Mouse (Mus musculus): ENCODE data around the gene Alkbh1. TPM values are rescaled to one million over a fixed set of nuclear protein-coding genes. Genes with fewer than 3 reads are reported as not detected.

Gene Alkbh1
- total and polyA plus RNA-seq, 2 experiments from 2014 or later, result 20.3 to 36.8 TPM

DNA sequence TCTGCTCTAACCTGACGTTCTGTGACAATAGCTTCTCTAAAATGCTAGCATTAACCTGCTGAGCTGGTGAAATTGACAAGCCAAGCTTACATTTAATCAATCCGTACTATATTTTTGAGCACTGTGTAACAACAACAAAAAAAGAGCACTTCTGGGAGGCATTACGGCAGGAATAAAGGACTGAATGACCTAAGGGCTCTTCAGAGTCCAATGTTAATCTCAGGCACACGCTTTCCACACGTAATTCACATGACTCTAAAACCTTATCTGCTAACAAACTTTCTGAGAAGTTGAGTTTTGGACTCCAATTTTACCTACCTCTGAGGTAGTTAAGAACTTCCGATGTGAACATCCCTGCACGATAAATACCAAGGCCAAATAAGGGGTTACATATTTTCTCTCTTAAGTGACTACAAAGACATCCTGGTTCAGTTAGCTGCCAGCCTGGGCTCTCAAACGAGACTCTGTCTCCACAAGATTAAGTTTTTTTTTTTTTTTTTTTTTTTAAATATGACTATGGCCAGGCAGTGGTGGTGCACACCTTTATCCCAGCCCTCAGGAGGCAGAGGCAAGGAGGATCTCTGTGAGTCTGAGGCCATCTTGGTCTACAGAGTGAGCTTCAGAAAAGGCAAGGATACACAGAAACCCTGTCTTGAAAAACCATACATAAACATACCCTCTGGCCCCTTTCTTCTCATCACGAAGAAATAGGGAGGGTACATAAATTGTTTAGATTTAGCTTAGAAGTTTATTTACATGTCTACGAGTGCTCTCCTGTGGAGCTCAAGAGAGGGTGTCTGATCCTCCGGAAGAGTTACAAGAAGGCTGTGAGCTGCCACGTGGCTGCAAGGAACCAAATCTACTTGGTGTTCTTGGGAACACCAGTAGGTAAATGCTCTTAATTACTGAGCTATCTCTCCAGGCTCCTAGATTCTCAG is 1.4 kb downstream of the Alkbh1 start:
- H3K4me2 ChIP-seq (ENCODE audit: low read depth, low read length, poor library complexity, severe bottlenecking), result peak overlapping the region; percentile 76
- DNase-seq (ENCODE audit: low spot score) (no peak), ATAC-seq (ENCODE audit: low FRiP score) (no peak)
- WGBS, result 29% methylated on average over 12 of the region's 12 CpGs
- H3K27ac ChIP-seq (ENCODE audit: low read depth, low read length), result 0 out of 2 replicates have a peak overlapping the region, but pooled peaks have one; percentile 88
- H3K4me3 ChIP-seq (ENCODE audit: low read depth, low read length), result peak overlapping the region; percentile 100
- no peak for TF ChIP-seq CTCF (IDR thresholded peaks at IDR 0.05)
- H3K36me3 ChIP-seq (ENCODE audit: insufficient read depth, low read length), result peaks cover 21% of the 10 kb centered on the region
- H3K4me1 ChIP-seq (ENCODE audit: insufficient read depth, low read length), result peaks cover 15% of the 10 kb centered on the region
- no peaks in the 10 kb centered on the region for H3K27me3 ChIP-seq (ENCODE audit: insufficient read depth, low read length)
- peak overlapping the region; percentile 85 for H3K9ac ChIP-seq (replicated peaks; ENCODE audit: low read length, poor library complexity, severe bottlenecking)
- H3K9me3 ChIP-seq (ENCODE audit: low read length), result no peaks in the 10 kb centered on the region

DNA sequence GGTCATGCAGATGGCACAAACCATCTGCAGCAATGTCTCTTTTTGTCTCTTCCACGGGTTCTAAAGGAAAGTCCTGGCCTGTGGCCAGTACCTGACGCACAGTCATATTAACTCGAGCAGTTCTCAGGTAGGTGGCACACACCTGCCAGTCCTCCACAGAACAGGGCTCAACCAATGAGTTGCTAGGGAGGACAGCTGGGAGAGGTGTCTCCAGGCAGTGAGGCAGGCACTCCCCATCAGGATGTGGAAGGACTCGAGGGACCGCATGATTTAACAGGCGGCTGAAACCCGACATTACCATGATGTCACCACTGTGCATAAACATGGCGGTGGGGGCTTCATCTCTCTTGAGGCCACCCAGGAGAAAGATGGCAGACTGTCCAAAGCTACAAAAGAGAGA is 14.9 kb downstream of the Alkbh1 start:
- DNase-seq (ENCODE audit: low spot score), result no peak
- WGBS, result 90% methylated on average over 8 of the region's 8 CpGs
- no peaks in the 10 kb centered on the region for H3K9me3 ChIP-seq (ENCODE audit: low read length)
- no peaks in the 10 kb centered on the region for H3K4me1 ChIP-seq (ENCODE audit: insufficient read depth, low read length)
- TF ChIP-seq CTCF (IDR thresholded peaks at IDR 0.05), result no peak
- H3K27ac ChIP-seq (ENCODE audit: low read depth, low read length), result no peak overlapping the region
- H3K36me3 ChIP-seq (ENCODE audit: insufficient read depth, low read length), result peaks cover 63% of the 10 kb centered on the region
- no peak overlapping the region for H3K9ac ChIP-seq (replicated peaks; ENCODE audit: low read length, poor library complexity, severe bottlenecking)
- H3K4me3 ChIP-seq (ENCODE audit: low read depth, low read length), result no peak overlapping the region
- no peaks in the 10 kb centered on the region for H3K27me3 ChIP-seq (ENCODE audit: insufficient read depth, low read length)
- no peak overlapping the region for H3K4me2 ChIP-seq (ENCODE audit: low read depth, low read length, poor library complexity, severe bottlenecking)
- ATAC-seq (ENCODE audit: low FRiP score), result no peak

DNA sequence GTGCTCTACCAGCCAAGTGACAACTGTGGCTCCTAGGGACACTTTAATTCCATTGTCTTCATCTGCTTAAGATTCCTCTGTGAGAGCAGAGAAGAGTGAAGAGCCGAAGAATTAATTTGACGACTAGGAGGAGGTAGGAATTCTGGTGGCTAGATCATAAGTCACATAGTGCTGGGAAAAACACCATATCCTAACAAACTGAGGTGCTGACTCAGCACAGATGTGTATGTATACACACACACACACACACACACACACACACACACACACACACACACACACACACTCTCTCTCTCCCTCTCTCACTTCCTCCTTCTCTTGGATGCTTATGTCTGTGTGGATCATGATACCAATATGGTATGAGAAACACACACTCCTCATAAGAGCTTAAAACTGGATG is 15.5 kb downstream of the Alkbh1 start:
- TF ChIP-seq CTCF (IDR thresholded peaks at IDR 0.05), result no peak
- Histone ChIP-seq H3K4me1 (ENCODE audit: insufficient read depth, low read length) (no peaks in the 10 kb centered on the region), H3K4me3 (ENCODE audit: low read depth, low read length) (no peak overlapping the region), H3K9me3 (ENCODE audit: low read length) (no peaks in the 10 kb centered on the region), H3K27me3 (ENCODE audit: insufficient read depth, low read length) (no peaks in the 10 kb centered on the region), H3K27ac (ENCODE audit: low read depth, low read length) (no peak overlapping the region), H3K36me3 (ENCODE audit: insufficient read depth, low read length) (peaks cover 57% of the 10 kb centered on the region), H3K4me2 (ENCODE audit: low read depth, low read length, poor library complexity, severe bottlenecking) (no peak overlapping the region), H3K9ac (replicated peaks; ENCODE audit: low read length, poor library complexity, severe bottlenecking) (no peak overlapping the region)
- 83% methylated on average over 2 of the region's 2 CpGs for WGBS
- DNase-seq (ENCODE audit: low spot score), result no peak
- ATAC-seq (ENCODE audit: low FRiP score), result no peak

DNA sequence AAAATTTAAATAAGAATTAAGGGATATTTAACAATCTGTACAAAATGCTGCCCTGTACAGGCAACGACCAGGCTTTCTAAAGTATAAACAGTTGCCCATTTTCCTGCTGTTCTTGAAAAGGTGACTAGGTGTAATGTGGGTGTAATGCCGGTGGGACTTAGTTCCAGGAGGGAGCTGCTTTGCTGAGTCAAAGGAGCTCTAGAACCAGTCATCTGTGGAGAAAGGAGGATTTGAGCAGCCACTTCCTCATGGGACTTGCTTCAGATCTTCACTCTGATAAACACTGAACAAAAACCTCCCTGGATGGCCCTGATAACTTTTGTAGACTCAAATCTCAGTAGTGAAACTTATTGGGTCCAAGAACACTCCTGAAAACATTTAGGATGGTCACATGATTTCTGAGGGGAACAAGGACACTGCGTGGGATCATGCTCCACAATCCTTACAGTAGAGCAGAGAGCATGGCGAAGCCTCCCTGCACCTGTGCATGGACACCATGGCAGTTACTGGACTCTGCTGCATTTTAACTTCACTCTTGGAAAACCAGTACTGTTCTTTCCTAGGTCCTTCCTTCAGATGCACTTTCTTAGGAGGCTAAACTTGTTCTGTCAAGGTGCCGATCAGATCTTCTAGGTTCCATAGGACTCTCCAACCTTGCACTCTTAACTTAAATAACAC is 17.3 kb downstream of the Alkbh1 start:
- DNase-seq (ENCODE audit: low spot score), result no peak
- no peak overlapping the region for H3K4me2 ChIP-seq (ENCODE audit: low read depth, low read length, poor library complexity, severe bottlenecking)
- no peak for TF ChIP-seq CTCF (IDR thresholded peaks at IDR 0.05)
- H3K27ac ChIP-seq (ENCODE audit: low read depth, low read length), result no peak overlapping the region
- H3K4me1 ChIP-seq (ENCODE audit: insufficient read depth, low read length), result no peaks in the 10 kb centered on the region
- no peak for ATAC-seq (ENCODE audit: low FRiP score)
- H3K9ac ChIP-seq (replicated peaks; ENCODE audit: low read length, poor library complexity, severe bottlenecking), result no peak overlapping the region
- H3K36me3 ChIP-seq (ENCODE audit: insufficient read depth, low read length), result peaks cover 42% of the 10 kb centered on the region
- no peaks in the 10 kb centered on the region for H3K27me3 ChIP-seq (ENCODE audit: insufficient read depth, low read length)
- no peaks in the 10 kb centered on the region for H3K9me3 ChIP-seq (ENCODE audit: low read length)
- 90% methylated on average over 5 of the region's 5 CpGs for whole genome bisulfite sequencing
- no peak overlapping the region for H3K4me3 ChIP-seq (ENCODE audit: low read depth, low read length)

DNA sequence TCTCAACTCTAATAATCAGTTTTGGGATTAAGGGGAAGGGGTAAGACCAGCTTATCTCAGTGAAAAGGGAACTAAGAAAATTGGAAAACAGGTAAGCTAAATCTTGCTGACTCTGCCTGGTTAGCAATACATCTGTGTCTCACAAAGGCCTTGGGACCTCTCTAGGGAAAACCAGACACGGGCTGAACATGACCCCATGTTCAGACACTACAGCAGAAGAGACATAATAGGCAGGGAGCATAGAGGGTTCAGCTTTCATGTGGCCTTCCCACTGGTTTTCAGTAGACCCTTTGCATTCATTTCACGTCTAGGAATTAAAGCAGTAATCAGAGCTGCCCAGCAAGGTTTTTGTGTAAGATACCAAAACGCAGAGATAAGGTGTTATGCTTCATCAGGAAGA is 19.3 kb downstream of the Alkbh1 start:
- H3K27ac ChIP-seq (ENCODE audit: low read depth, low read length), result no peak overlapping the region
- TF ChIP-seq CTCF (IDR thresholded peaks at IDR 0.05), result no peak
- no peak overlapping the region for H3K4me3 ChIP-seq (ENCODE audit: low read depth, low read length)
- H3K4me2 ChIP-seq (ENCODE audit: low read depth, low read length, poor library complexity, severe bottlenecking), result no peak overlapping the region
- no peak overlapping the region for H3K9ac ChIP-seq (replicated peaks; ENCODE audit: low read length, poor library complexity, severe bottlenecking)
- no peaks in the 10 kb centered on the region for H3K27me3 ChIP-seq (ENCODE audit: insufficient read depth, low read length)
- DNase-seq (ENCODE audit: low spot score) (no peak), ATAC-seq (ENCODE audit: low FRiP score) (no peak)
- no peaks in the 10 kb centered on the region for H3K9me3 ChIP-seq (ENCODE audit: low read length)
- WGBS, result 17% methylated on average over 3 of the region's 3 CpGs
- H3K4me1 ChIP-seq (ENCODE audit: insufficient read depth, low read length), result 0 out of 2 replicates have a peak, but pooled peaks cover 2% of the 10 kb centered on the region
- H3K36me3 ChIP-seq (ENCODE audit: insufficient read depth, low read length), result peaks cover 29% of the 10 kb centered on the region

DNA sequence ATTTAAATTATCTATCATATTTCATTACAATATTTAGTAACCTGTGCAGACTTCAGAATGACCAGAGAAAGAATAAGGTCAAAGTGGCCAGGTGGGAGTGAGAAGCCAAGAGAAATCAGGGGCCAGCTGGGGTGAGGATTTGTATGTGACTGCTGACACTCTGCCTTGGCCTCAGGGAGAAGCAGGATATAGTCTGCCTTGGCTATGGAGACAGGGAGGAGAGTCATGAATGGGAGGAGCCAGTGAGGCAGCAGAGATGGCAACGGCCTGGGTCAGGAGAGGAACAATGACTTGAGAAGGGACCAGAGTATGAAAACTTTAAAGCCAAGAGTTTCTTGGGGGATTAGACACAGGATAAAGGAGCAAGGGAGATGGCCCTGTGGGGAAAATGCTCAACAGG is 20.1 kb downstream of the Alkbh1 start:
- no peaks in the 10 kb centered on the region for H3K27me3 ChIP-seq (ENCODE audit: insufficient read depth, low read length)
- no peak overlapping the region for H3K27ac ChIP-seq (ENCODE audit: low read depth, low read length)
- H3K4me2 ChIP-seq (ENCODE audit: low read depth, low read length, poor library complexity, severe bottlenecking), result no peak overlapping the region
- ATAC-seq (ENCODE audit: low FRiP score) (no peak), DNase-seq (ENCODE audit: low spot score) (no peak)
- TF ChIP-seq CTCF (IDR thresholded peaks at IDR 0.05), result no peak
- peaks cover 21% of the 10 kb centered on the region for H3K36me3 ChIP-seq (ENCODE audit: insufficient read depth, low read length)
- WGBS, result 16% methylated on average over 1 of the region's 1 CpGs
- H3K9ac ChIP-seq (replicated peaks; ENCODE audit: low read length, poor library complexity, severe bottlenecking), result no peak overlapping the region
- peaks cover 6% of the 10 kb centered on the region; the same call in 1 of the 2 replicates for H3K4me1 ChIP-seq (ENCODE audit: insufficient read depth, low read length)
- H3K9me3 ChIP-seq (ENCODE audit: low read length), result no peaks in the 10 kb centered on the region
- H3K4me3 ChIP-seq (ENCODE audit: low read depth, low read length), result no peak overlapping the region
